Mouse (Mus musculus) liver, embryonic 14.5 days (tissue): ENCODE results near the gene Bsx.

Experiments
- CTCF ChIP-seq: IDR thresholded peaks from 2 replicates; pipeline ENCODE4 v1.5.1; 2016; ENCODE audit warnings: antibody characterized with exemption, low read depth, control low read depth
- EP300 ChIP-seq: IDR thresholded peaks from 2 replicates; pipeline ENCODE4 v1.6.1; 2016; ENCODE audit warnings: antibody characterized with exemption, low read depth

GRCm38 (mm10) chr9:40834569-40834968, 39.4 kb upstream of the Bsx start:
- TF ChIP-seq CTCF = peak; percentile 84
- no peak for TF ChIP-seq EP300
